Mouse (Mus musculus) B cell, adult (primary cell): ENCODE results near the gene 4930486L24Rik. TPM values are rescaled to one million over a fixed set of nuclear protein-coding genes. Genes with fewer than 3 reads are reported as not detected.

Experiments
- total RNA-seq: library from RNA; stranded (reverse); gene quantifications from 4 replicates; pipeline ENCODE4 v1.2.4, GENCODE M21; 2023; ENCODE audit not compliant: inconsistent age

The 4930486L24Rik gene
- total RNA-seq: not detected in 4 replicates

DNA sequence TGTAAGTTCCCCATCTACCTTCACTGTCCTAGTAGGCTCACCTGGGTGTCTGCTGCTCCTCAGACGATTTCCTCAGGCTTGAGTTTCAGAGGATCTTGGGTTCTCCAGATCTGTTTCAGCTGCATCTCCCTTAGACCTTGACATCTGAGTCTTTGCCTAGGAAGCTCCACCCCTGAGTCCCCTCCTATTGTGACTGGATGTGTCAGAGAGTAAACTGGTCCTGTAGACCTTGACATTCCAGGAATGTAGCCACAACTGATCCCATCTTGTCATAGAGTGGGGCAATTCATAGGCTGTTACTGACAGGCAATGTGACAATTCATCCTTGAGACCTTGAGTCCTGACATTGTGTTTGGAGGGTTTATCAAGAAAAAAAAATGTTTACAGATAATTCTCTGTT lies at the start of gene 4930486L24Rik:
TSS of gene 4930486L24Rik (minus strand) at position 195 of the 400 bp plus-strand sequence.

DNA sequence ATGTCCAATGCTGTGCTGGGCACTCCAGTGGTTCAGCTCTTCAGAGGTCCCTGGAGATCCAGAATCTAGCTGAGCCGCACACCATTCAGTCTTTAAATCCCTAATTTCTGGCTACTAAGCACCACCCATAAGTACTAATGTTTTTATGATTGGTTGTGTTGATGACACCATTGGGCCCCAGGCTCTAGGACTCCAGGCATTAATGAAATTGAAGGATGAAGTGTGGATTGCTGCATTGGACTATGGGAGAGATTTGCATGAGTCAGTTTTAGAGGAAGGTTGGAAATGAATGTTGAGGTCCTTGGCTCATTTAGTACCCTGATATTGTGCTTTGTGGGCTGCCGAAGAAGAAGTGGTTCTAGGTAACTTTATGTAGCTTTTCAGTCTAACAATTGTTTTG lies 40.5 kb upstream of the 4930486L24Rik start, which contains the start of gene Tpbpb:
TSS of gene Tpbpb (minus strand) at position 101 of the 400 bp plus-strand sequence.

DNA sequence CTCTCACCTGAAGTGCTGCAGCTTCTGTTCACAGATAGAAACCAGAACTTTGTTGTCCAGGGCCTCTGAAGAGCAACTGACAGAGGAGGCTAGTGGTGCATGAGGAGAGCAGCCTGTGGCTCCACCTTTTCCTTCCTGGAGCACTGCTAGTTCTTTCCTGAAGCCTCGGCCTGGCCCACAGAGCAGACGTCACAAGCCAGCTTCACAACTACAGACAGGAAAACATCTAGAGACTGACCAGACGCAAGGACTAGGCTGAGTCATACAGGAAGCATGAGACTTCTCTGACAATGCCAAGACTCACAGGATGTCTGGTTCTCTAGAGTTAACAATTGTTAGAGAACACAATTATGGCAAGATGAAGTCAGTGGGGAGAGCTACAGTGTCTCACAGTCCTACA lies 33.1 kb upstream of the 4930486L24Rik start, which contains the start of gene Ctla2b:
TSS of gene Ctla2b (minus strand) at position 120 of the 400 bp plus-strand sequence.

DNA sequence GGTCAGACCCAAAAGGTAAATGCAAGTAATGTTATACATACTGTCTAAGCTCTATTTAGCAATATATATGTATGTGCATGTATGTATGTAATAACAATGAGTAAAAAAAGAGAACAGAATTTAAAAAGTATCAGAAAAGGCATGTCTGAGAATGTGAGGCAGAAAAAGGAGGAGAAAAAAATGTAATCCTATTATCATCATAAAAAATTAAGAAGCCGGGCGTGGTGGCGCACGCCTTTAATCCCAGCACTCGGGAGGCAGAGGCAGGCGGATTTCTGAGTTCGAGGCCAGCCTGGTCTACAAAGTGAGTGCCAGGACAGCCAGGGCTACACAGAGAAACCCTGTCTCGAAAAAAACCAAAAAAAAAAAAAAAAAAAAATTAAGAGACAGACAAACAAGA lies 32.5 kb upstream of the 4930486L24Rik start, which contains the start of gene Gm49392:
TSS of gene Gm49392 (minus strand) at position 101 of the 400 bp plus-strand sequence.

DNA sequence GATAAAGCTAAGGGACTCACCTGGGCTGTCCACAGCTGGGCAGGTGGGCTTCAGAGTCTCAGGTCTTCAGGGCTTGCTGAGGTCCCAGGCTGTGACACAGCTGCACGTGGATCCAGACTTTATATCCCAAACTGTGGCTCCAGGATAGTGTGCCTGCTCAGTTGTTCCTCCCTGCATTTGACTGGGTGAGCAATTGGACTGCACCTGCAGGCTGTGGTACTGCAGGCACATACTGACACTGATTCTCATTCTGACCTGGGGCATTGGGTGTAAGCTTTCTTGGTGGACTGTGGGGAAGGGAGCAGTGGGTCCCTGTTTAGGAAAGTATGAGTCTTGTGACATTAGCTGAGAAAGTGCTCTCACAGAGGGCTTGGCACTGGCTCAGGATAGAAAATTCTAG lies 61.5 kb downstream of the 4930486L24Rik start, which contains the start of gene Ctsll3:
TSS of gene Ctsll3 (minus strand) at position 101 of the 400 bp plus-strand sequence.

Other genes with a start within 250 kb of the 4930486L24Rik start
- not detected in 4 replicates for gene BC051665, start 78.1 kb downstream of the 4930486L24Rik start, total RNA-seq
- gene Ctsll3, start 61.6 kb downstream of the 4930486L24Rik start, total RNA-seq: not detected in 4 replicates
- gene Gm49392, start 32.4 kb upstream of the 4930486L24Rik start, total RNA-seq: not detected in 4 replicates
- gene Ctla2b, start 33.0 kb upstream of the 4930486L24Rik start, total RNA-seq: 0.87 to 1.5 TPM (median 1.3 TPM) in 4 replicates
- gene Tpbpb, start 40.4 kb upstream of the 4930486L24Rik start, total RNA-seq: not detected in 4 replicates
- not detected in 4 replicates for gene Gm49393, start 71.1 kb upstream of the 4930486L24Rik start, total RNA-seq
- 0.51 to 1.2 TPM in 2 of 4 replicates, not detected in the others for gene Gm49391, start 72.1 kb upstream of the 4930486L24Rik start, total RNA-seq
- gene Ctla2a, start 72.2 kb upstream of the 4930486L24Rik start, total RNA-seq: 2.4 to 5.6 TPM (median 3.4 TPM) in 4 replicates
- gene Tpbpa, start 77.5 kb upstream of the 4930486L24Rik start, total RNA-seq: not detected in 4 replicates
- not detected in 4 replicates for gene Ctsj, start 141.5 kb upstream of the 4930486L24Rik start, total RNA-seq
- gene Ctsq, start 176.2 kb upstream of the 4930486L24Rik start, total RNA-seq: not detected in 4 replicates